Mouse (Mus musculus): Measurements from ENCODE around the gene Pcsk7. TPM values are rescaled to one million over a fixed set of nuclear protein-coding genes. Genes with fewer than 3 reads are reported as not detected.
A peak's percentile ranks its signal among the peaks of the same experiment; 100 is the strongest.

Gene Pcsk7
- 27.5 and 28.3 TPM in 2 replicates for polyA plus RNA-seq (2016; fragmentation: Nextera tagmentation; extraction: Ambion mirVana)

DNA sequence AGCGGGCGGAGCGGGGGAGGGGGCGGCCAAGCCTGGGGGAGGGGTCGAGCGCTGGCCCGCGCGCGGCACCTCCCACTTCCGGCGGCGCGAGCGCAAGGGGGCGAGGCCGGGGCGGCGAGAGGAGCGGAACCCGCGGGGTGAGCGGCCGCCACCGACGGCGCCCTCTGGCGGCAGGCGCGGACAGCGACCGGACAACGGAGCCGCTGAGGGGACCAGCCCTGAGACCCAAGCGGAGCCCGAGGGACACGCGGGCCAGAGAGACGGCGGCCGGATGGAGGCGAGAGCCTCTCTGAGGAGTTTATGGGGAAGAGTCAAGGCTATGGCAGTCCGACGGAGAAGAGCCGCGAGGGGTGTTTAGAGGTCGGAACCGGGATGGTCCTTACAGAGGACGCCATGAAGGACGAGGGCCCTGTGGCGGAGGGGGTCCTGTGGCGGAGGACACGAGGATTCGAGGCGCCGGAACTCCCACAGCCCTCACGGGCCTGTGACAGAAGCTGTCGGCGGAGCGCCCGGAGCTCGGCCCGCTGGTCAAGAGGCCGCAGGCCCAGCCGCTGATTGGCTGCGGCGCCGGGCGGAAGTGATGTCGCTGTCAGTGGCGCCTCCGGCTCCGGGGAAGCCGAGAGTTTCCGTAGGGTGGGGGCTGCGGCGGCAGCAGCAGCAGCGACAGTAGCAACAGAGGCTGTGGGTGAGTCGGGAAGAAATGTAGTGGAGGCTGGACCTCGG is at the start of gene Pcsk7, which contains the start of gene Rnf214:
TSS of gene Pcsk7 (plus strand) at position 143 of the 723 bp plus-strand sequence.
TSS of gene Rnf214 (minus strand) at position 557 of the 723 bp plus-strand sequence.
- peak within 1 kb of the TSS; percentile 96 for H3K9ac ChIP-seq
- ATAC-seq (ENCODE audit: low FRiP score, low read depth): peak; percentile 94
- H3K27ac ChIP-seq: peak within 1 kb of the TSS; percentile 86
- peak within 1 kb of the TSS; percentile 96 for H3K4me3 ChIP-seq
- peaks cover 23% of the 10 kb centered on the region for H3K4me1 ChIP-seq
- peak within 1 kb of the TSS; percentile 86 for H3K4me2 ChIP-seq (replicated peaks)
- WGBS: under 1% methylated on average over 76 of the region's 80 CpGs
- H3K27me3 ChIP-seq (replicated peaks): no peaks in the 10 kb centered on the region
- H3K36me3 ChIP-seq: peaks cover 44% of the 10 kb centered on the region
- H3K9me3 ChIP-seq: no peaks in the 10 kb centered on the region

DNA sequence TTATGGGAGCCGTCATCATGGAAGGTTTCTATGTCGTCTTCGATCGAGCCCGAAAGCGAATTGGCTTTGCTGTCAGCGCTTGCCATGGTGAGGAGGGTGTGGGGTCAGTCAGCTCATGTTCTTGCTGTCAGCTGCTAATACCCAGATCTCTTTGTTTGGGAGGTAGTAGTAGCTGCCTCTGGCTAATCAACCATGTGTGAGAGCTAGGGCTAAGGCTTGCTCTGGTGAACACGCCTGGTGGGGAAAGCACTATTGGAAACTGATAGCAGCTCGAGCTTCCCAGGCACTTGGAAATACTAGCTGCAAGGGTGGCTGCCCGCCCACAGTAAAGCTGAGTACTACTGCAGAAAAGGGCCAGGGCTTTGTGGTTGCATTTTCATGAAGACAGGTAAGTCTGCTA is 46.9 kb upstream of the Pcsk7 start:
- Histone ChIP-seq H3K27me3 (replicated peaks) (no peaks in the 10 kb centered on the region), H3K4me1 (no peaks in the 10 kb centered on the region), H3K27ac (no peak overlapping the region), H3K9ac (no peak overlapping the region), H3K4me2 (replicated peaks) (no peak overlapping the region), H3K4me3 (no peak overlapping the region), H3K9me3 (no peaks in the 10 kb centered on the region), H3K36me3 (peaks cover 83% of the 10 kb centered on the region)
- WGBS: 96% methylated on average over 10 of the region's 10 CpGs
- no peak for ATAC-seq (ENCODE audit: low FRiP score, low read depth)

DNA sequence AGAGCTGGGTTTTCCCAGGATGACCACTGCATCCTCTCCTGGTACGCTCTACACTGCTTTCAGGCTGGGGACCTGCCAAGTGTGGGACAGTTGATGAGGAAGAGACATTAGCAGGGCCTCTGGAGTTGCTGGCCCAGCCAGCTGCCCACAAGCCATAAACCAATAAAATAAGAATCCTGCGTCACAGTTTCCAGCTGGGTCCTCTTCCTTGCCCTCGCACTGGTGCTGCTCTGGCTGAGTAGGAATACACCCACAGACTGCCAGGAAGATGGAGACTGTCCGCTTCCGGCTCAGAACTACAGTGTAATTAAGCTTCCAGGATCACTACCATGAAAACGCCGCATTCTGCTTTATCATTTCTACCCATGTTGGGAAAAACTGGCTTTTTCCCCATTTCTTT is 44.5 kb upstream of the Pcsk7 start:
- WGBS: 58% methylated on average over 7 of the region's 7 CpGs
- Histone ChIP-seq H3K36me3 (peaks cover 83% of the 10 kb centered on the region), H3K9ac (no peak overlapping the region), H3K4me3 (no peak overlapping the region), H3K9me3 (no peaks in the 10 kb centered on the region), H3K4me1 (no peaks in the 10 kb centered on the region), H3K27ac (no peak overlapping the region), H3K27me3 (replicated peaks) (no peaks in the 10 kb centered on the region), H3K4me2 (replicated peaks) (no peak overlapping the region)
- ATAC-seq (ENCODE audit: low FRiP score, low read depth): no peak

DNA sequence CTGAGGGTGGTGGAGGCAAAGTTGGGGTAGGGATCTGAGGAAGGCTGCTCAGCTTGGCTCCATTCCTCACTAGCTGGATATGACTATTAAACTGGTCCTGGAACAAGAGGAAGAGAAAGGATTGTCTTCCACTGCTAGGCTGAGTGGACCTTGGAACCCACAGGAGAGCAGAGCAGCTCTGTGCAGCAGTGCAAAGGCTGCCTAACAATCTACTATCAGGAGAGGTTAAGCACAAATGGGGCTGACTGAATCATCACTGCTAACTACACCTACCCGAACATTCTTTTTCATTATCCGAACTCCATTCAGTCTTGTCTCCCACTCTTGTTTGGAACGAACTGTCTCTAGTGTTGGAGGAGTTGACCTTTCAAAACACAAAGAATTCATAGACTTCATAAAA is 37.1 kb upstream of the Pcsk7 start:
- H3K4me2 ChIP-seq (replicated peaks): no peak overlapping the region
- WGBS: 94% methylated on average over 3 of the region's 3 CpGs

DNA sequence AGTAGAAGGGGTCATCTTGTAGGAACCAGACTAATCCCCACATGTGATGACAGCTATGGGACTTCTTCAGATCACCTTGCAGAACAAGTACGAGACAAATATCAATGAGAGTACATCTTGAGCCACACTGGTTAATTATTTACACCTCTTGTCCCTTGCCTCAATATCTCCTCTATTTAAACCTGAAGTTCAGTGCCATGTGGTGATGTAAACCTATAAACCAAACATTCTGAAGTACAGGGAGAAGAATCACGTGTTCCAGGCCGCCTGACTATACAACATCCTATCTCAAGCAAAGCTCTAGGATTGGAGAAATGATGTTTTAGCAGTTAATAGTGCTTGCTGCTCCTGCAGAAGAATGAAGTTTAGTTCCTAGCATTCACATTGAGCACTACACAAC is 36.0 kb upstream of the Pcsk7 start:
- Histone ChIP-seq H3K27me3 (replicated peaks) (no peaks in the 10 kb centered on the region), H3K4me3 (no peak overlapping the region), H3K4me1 (no peaks in the 10 kb centered on the region), H3K9me3 (no peaks in the 10 kb centered on the region), H3K27ac (no peak overlapping the region), H3K9ac (no peak overlapping the region), H3K4me2 (replicated peaks) (no peak overlapping the region), H3K36me3 (peaks cover 81% of the 10 kb centered on the region)
- ATAC-seq (ENCODE audit: low FRiP score, low read depth): no peak
- 94% methylated on average over 3 of the region's 3 CpGs for WGBS

More for the DNA sequence above, 37.1 kb upstream of the Pcsk7 start:
- Histone ChIP-seq H3K9ac (no peak overlapping the region), H3K9me3 (no peaks in the 10 kb centered on the region), H3K36me3 (peaks cover 81% of the 10 kb centered on the region), H3K4me3 (no peak overlapping the region), H3K27ac (no peak overlapping the region), H3K27me3 (replicated peaks) (no peaks in the 10 kb centered on the region), H3K4me1 (no peaks in the 10 kb centered on the region)
- no peak for ATAC-seq (ENCODE audit: low FRiP score, low read depth)

DNA sequence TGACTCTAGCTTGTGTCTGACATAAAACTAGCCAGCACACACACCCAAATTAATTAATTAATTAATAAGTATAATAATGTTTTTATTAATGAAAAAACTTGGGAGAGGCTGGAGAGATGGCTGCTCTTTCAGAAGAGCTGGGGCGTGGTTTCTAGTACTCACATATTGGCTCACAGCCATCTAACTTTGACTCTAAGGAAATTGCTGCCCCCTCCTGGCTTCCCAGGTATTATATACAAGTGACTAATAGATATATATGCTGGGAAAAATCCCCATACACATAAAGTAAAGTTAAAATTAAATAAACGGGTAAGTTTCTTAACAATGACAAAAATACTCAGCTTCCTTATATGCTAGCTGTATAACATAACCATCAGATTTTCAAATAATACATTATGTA is 28.4 kb upstream of the Pcsk7 start:
- no peak overlapping the region for H3K9ac ChIP-seq

DNA sequence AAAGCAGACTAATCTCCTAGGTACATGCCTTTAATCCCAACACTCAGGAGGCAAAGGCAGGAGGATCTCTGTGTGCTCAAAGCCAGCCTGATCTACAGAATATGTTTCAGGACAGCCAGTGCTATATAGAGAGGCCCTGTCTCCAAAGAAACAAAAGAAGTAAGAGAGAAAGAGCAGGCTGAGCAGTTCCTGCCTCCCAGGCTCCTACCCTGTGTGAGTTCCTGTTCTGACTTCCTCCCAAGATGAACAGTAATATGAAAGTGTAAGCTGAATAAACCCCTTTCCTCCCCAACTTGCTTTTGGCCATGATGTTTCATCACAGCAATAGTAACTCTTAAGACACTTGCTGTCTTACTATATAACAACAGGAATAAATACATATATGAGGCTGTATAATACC is 12.6 kb upstream of the Pcsk7 start:
- Histone ChIP-seq H3K4me1 (no peaks in the 10 kb centered on the region), H3K9ac (no peak overlapping the region), H3K9me3 (no peaks in the 10 kb centered on the region), H3K27me3 (replicated peaks) (no peaks in the 10 kb centered on the region), H3K4me3 (no peak overlapping the region), H3K27ac (no peak overlapping the region), H3K36me3 (peaks cover 83% of the 10 kb centered on the region), H3K4me2 (replicated peaks) (no peak overlapping the region)
- ATAC-seq (ENCODE audit: low FRiP score, low read depth): no peak

More for the DNA sequence above, 28.4 kb upstream of the Pcsk7 start:
- H3K9me3 ChIP-seq: no peaks in the 10 kb centered on the region
- no peaks in the 10 kb centered on the region for H3K27me3 ChIP-seq (replicated peaks)
- peaks cover 52% of the 10 kb centered on the region for H3K36me3 ChIP-seq
- no peaks in the 10 kb centered on the region for H3K4me1 ChIP-seq
- ATAC-seq (ENCODE audit: low FRiP score, low read depth): no peak
- no peak overlapping the region for H3K4me3 ChIP-seq
- H3K27ac ChIP-seq: no peak overlapping the region
- WGBS: 88% methylated on average over 2 of the region's 2 CpGs
- no peak overlapping the region for H3K4me2 ChIP-seq (replicated peaks)

DNA sequence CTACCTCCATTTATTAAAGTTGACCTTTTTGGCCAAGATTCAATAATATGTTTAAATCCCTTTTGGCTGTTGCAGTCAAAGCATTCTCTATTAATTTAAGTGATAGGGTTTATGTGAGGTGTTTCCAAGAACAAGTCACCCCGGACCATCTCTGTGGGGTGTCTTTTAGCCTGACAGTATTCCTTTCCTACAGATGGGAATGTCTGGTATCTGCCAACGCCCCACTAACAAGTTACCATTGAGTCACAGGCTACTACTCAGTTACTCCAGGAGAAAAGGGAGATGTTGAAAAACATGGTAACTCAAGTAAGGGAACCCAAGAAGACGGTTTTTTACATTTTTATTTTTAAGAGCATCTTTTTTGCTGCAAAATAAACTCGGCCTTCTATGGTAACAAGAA is 1.1 kb upstream of the Pcsk7 start:
- WGBS: 55% methylated on average over 4 of the region's 4 CpGs
- H3K4me2 ChIP-seq (replicated peaks): peak overlapping the region; percentile 86
- H3K4me3 ChIP-seq: peak overlapping the region; percentile 96
- peaks cover 32% of the 10 kb centered on the region for H3K36me3 ChIP-seq
- no peaks in the 10 kb centered on the region for H3K27me3 ChIP-seq (replicated peaks)
- ATAC-seq (ENCODE audit: low FRiP score, low read depth): no peak
- peak overlapping the region; percentile 96; the same call in 1 of the 2 replicates for H3K9ac ChIP-seq
- H3K9me3 ChIP-seq: no peaks in the 10 kb centered on the region
- no peak overlapping the region for H3K27ac ChIP-seq
- H3K4me1 ChIP-seq: peaks cover 23% of the 10 kb centered on the region

DNA sequence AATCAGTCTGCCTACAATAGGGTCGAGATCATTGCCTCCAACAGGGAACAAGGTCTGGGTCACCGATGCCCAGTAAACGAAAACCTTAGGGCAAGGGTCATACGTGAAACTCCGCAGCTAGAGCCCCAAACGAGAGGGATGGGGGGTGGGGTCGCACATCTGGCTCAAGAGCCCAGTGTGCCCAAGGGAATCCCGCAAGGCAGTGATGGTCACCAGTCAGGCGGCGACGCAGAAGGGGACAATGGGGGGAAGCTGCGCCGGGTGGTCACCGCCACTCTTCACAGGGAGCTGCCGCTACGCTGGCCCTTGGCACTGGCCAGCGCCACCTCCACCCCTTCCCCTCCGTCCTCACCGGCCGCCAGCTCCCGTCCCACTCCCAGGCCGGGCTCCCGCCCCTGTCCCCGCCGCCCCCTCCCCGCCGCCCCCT is 473 bp upstream of the Pcsk7 start:
- peak; percentile 54 for ATAC-seq (ENCODE audit: low FRiP score, low read depth)
- Histone ChIP-seq H3K9ac (peak overlapping the region; percentile 96), H3K36me3 (peaks cover 38% of the 10 kb centered on the region), H3K27me3 (replicated peaks) (no peaks in the 10 kb centered on the region), H3K4me3 (peak overlapping the region; percentile 96), H3K27ac (peak overlapping the region; percentile 86), H3K4me1 (peaks cover 23% of the 10 kb centered on the region), H3K4me2 (replicated peaks) (peak overlapping the region; percentile 86), H3K9me3 (no peaks in the 10 kb centered on the region)
- WGBS: under 1% methylated on average over 22 of the region's 27 CpGs

DNA sequence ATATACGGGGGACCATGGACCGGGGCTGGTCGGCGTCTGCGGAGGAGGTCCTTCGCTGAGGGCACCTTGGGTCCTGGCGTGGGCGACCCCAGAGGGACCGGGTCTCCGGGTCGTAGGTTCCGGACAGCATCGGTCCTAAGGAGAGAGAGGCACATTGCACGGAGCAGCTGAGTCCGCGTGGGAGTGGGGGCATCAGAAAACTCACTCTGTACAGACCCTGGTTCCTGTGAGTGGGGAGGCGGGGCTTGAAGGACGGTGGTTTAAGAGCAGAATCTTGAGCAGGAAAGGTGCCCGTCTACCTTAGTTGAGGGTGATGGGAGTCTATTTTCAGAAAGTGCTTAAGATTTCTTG is 756 bp downstream of the Pcsk7 start:
- Histone ChIP-seq H3K4me3 (peak overlapping the region; percentile 96), H3K27me3 (replicated peaks) (no peaks in the 10 kb centered on the region), H3K4me2 (replicated peaks) (peak overlapping the region; percentile 86), H3K4me1 (peaks cover 23% of the 10 kb centered on the region), H3K9ac (peak overlapping the region; percentile 96), H3K9me3 (no peaks in the 10 kb centered on the region), H3K27ac (0 out of 2 replicates have a peak overlapping the region, but pooled peaks have one; percentile 86), H3K36me3 (peaks cover 44% of the 10 kb centered on the region)
- under 1% methylated on average over 19 of the region's 19 CpGs for WGBS
- peak; percentile 46; the same call in 1 of the 2 replicates for ATAC-seq (ENCODE audit: low FRiP score, low read depth)

DNA sequence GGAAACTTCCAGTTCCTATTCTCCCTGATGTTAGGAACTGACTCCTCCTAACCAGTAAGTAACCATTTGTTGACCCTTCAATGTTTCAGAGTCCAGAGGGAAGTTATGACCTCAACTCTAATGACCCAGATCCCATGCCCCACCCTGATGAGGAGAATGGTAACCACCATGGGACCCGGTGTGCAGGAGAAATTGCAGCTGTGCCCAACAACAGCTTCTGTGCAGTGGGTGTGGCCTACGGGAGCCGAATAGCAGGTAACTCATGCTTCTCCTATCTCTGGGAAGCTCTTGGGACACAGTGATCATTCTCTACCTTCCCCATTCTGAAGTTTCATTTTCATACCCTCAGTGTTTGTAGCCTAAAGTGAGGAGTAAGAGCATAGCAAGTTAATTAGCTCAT is 4.7 kb downstream of the Pcsk7 start:
- no peaks in the 10 kb centered on the region for H3K27me3 ChIP-seq (replicated peaks)
- no peak overlapping the region for H3K4me2 ChIP-seq (replicated peaks)
- H3K9ac ChIP-seq: no peak overlapping the region
- H3K4me1 ChIP-seq: peaks cover 9% of the 10 kb centered on the region
- no peak overlapping the region for H3K4me3 ChIP-seq
- no peak overlapping the region for H3K27ac ChIP-seq
- 93% methylated on average over 3 of the region's 3 CpGs for WGBS
- no peaks in the 10 kb centered on the region for H3K9me3 ChIP-seq
- no peak for ATAC-seq (ENCODE audit: low FRiP score, low read depth)
- H3K36me3 ChIP-seq: peaks cover 68% of the 10 kb centered on the region

DNA sequence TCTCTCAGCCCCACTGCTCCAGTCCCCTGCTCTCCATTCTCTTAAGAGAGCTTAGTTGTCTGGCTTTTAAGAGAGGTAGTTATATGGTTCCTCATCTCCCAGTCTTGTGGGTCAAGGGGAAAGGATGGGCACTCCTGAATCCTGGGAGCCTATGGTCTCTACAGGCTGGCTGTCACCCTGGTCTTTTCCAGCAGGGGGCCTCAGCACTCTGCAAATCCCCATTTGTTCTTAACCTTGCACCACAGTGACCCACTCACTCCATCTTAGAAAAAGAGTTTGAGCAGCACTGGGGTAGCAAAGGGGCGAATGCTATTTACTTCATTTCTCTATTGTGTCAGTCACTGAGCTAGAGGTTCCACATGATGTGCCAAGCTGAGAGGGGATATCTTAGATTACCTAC is 5.4 kb downstream of the Pcsk7 start:
- Histone ChIP-seq H3K4me1 (peaks cover 9% of the 10 kb centered on the region), H3K4me2 (replicated peaks) (no peak overlapping the region), H3K27ac (no peak overlapping the region), H3K4me3 (no peak overlapping the region), H3K27me3 (replicated peaks) (no peaks in the 10 kb centered on the region), H3K9me3 (no peaks in the 10 kb centered on the region), H3K36me3 (peaks cover 75% of the 10 kb centered on the region), H3K9ac (no peak overlapping the region)
- WGBS: 87% methylated on average over 1 of the region's 1 CpGs
- ATAC-seq (ENCODE audit: low FRiP score, low read depth): no peak

DNA sequence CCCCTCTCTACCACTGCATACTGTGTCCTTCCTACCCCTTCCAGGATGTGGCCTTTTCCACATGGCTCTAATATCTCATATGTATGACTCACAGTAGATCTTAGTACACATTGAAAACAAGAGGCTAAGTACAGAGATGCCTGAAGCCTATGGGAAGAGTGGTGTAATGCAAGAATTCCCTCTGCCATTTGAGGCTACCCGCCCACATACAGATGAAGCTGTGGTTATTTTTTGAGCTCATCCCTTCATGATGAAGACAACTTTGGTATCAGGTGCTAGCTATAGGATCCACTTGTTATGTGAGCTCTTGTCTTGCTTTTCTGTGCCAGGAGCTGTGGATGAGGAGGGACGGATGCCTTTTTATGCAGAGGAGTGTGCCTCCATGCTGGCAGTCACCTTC is 9.4 kb downstream of the Pcsk7 start:
- Histone ChIP-seq H3K4me1 (no peaks in the 10 kb centered on the region), H3K27ac (no peak overlapping the region), H3K36me3 (peaks cover 80% of the 10 kb centered on the region), H3K27me3 (replicated peaks) (no peaks in the 10 kb centered on the region), H3K9me3 (no peaks in the 10 kb centered on the region), H3K4me2 (replicated peaks) (no peak overlapping the region), H3K4me3 (no peak overlapping the region), H3K9ac (no peak overlapping the region)
- 90% methylated on average over 2 of the region's 2 CpGs for WGBS
- ATAC-seq (ENCODE audit: low FRiP score, low read depth): no peak
